Mouse (Mus musculus) midbrain, embryonic 10.5 days (tissue): ENCODE measurements around the gene Atxn1. TPM values are rescaled to one million over a fixed set of nuclear protein-coding genes. Genes with fewer than 3 reads are reported as not detected.

Experiments
- DNase-seq: peaks from one replicate; pipeline ENCODE4 v3.0.0-alpha.2; 2017; ENCODE audit warnings: low spot score
- H3K27ac ChIP-seq: fragments of 300-500 bp; sonication (generic); replicated peaks from 2 replicates; pipeline ENCODE4 v1.5.1; 2016; ENCODE audit warnings: mild to moderate bottlenecking
- H3K27me3 ChIP-seq: fragments of 300-500 bp; sonication (generic); 2 replicates; pipeline ENCODE4 v1.6.1; 2016; ENCODE audit warnings: low read depth, mild to moderate bottlenecking; ENCODE audit not compliant: poor library complexity, severe bottlenecking
- H3K36me3 ChIP-seq: fragments of 300-500 bp; sonication (generic); 2 replicates; pipeline ENCODE4 v1.6.1; 2016; ENCODE audit warnings: mild to moderate bottlenecking, moderate library complexity
- H3K4me1 ChIP-seq: fragments of 300-500 bp; sonication (generic); 2 replicates; pipeline ENCODE4 v1.6.1; 2016
- H3K4me3 ChIP-seq: fragments of 300-500 bp; sonication (generic); 2 replicates; pipeline ENCODE4 v1.5.1; 2016; ENCODE audit warnings: mild to moderate bottlenecking, moderate library complexity
- H3K9me3 ChIP-seq: fragments of 300-500 bp; sonication (generic); replicated peaks from 2 replicates; pipeline ENCODE4 v1.6.1; 2016; ENCODE audit warnings: mild to moderate bottlenecking
- WGBS: fragments of 180-500 bp; shearing (Covaris S2); methylation state at CpG from one replicate; pipeline ENCODE4 v1.1.7; 2016; 5-methylcytosine and 5-hydroxymethylcytosine counted together
- polyA plus RNA-seq: library from polyadenylated mRNA; unstranded; fragments of >200 nt; fragmentation: Nextera tagmentation; extraction: Ambion mirVana; gene quantifications from 2 replicates; pipeline ENCODE4 v1.2.1, GENCODE M21; 2016

The Atxn1 gene
- polyA plus RNA-seq, 1 experiment from 2014 or later: 1.3 TPM

DNA sequence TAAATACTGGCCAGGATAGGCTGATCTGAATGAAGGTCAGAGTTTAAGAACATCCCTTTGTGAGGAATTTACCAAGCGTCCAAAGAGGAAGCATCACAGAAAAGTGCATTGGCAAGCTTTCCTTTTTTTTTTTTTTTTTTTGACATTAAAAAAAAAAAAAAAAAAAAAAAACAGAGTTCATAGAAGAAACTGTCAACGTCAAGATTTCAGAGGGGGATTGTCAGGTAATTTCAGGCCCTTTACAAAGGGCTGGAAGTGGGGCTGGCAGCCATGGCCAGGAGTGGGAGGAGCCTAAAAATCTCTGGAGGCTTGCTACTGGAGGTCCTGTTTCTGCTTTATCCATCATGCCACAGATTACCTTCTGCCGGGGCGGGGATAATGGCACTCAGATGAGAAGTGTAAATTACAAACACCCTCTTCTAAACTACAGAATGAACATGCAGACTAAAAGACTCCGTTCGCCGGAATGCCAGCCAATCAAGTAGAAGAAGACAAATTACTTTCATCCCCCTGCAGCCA is 9.2 kb upstream of the Atxn1 start:
- WGBS: 69% methylated on average over 7 of the region's 7 CpGs
- no peak for DNase-seq
- Histone ChIP-seq H3K9me3 (no peaks in the 10 kb centered on the region), H3K4me1 (no peaks in the 10 kb centered on the region), H3K27me3 (no peaks in the 10 kb centered on the region; the same call in 1 of the 2 replicates), H3K4me3 (no peak overlapping the region), H3K27ac (no peak overlapping the region), H3K36me3 (no peaks in the 10 kb centered on the region)

DNA sequence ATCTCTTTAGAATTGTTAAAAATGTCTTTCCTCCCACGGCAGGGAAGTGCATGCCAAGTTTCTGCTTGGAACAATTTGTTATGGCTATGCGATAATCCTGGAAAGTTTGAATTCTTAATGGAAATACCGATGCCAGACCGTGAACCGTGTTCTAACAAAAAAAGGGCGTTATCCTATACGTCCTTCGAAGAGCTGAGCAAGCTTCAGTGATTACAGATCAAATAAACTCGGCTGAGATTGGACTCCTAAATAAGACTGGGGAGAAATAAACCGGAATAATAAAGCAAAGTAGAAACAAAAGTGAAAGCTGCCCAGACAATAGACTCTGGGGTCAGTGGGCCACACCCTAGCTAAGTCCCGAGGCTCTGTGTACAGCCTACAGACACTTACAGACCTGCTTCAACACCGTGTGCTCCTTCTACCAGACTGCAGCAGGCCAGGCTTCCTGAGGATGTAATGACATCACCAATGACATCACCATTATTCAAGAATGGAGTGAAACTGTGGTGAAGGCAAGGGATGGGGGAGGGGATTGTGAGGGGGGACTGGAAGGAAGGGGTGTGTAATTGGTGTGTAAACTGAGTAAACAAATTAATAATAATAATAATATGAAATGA is 6.2 kb upstream of the Atxn1 start:
- Histone ChIP-seq H3K27me3 (peaks cover 22% of the 10 kb centered on the region), H3K9me3 (no peaks in the 10 kb centered on the region), H3K4me1 (peaks cover 8% of the 10 kb centered on the region), H3K27ac (no peak overlapping the region), H3K4me3 (no peak overlapping the region), H3K36me3 (no peaks in the 10 kb centered on the region)
- 70% methylated on average over 12 of the region's 12 CpGs for WGBS
- no peak for DNase-seq

DNA sequence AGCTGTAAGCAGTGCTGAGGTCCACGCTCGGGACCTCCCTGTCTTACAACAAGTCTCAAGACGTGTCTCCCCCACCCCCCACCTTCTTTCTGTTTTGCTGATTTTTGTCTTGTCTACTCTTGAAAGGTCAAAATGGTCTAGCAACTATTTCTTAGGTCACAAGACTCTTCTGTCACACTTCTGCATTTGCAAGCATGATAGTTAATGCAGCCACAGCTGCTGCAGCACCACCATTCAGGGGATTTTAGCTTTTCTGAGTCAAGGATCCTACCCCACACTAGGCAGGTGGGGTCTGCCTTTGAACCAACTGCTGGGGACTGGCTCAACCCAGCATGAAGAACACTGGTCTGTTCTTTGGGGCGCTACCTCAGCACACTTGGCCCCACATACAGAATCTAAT is 3.4 kb upstream of the Atxn1 start:
- Histone ChIP-seq H3K36me3 (no peaks in the 10 kb centered on the region), H3K4me3 (no peak overlapping the region), H3K27ac (no peak overlapping the region), H3K9me3 (no peaks in the 10 kb centered on the region), H3K27me3 (peaks cover 29% of the 10 kb centered on the region), H3K4me1 (peaks cover 27% of the 10 kb centered on the region)
- DNase-seq: no peak
- WGBS: 50% methylated on average over 4 of the region's 4 CpGs

DNA sequence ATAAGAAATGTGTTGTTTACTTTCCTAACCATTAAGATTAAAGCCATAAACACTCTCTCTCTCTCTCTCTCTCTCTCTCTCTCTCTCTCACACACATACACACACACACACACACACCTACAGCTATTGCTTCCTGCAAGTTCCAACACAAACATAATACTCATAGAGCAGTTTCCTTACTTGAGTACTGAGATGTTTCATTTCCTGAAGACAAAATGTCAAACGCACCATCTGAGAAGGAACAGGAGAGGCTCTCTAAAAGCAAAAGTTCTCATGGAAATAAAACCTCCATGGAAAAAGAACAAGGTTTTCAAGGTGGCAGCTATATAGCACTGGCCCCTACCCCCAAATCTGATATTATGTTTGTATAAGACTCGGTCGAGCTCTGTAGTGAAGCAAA is 2.6 kb upstream of the Atxn1 start:
- H3K36me3 ChIP-seq: no peaks in the 10 kb centered on the region
- DNase-seq: no peak
- H3K27me3 ChIP-seq: peaks cover 36% of the 10 kb centered on the region
- no peaks in the 10 kb centered on the region for H3K9me3 ChIP-seq
- H3K4me1 ChIP-seq: peaks cover 35% of the 10 kb centered on the region
- no peak overlapping the region for H3K4me3 ChIP-seq
- H3K27ac ChIP-seq: no peak overlapping the region
- WGBS: 81% methylated on average over 3 of the region's 3 CpGs

DNA sequence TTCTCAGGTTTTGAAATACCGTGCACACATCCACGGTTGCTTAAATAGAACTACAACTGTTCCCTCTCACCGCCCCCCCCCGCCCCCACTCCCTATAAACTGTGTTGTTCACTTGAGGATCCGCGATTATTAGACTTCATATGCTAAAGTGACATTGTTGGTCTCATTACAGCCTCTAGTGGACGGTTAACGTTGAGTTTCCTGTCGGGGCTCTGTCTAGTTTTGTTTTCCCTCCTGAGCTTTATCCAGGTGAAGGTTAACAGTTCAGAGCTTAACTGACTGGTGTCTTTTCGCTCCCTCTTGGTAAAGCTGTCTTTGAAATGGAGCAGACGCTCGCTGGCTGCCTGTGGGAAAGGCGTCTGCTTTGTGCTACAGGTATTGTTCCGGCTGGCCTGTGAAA is 1.8 kb upstream of the Atxn1 start:
- Histone ChIP-seq H3K4me3 (peak overlapping the region; percentile 91; the same call in 1 of the 2 replicates), H3K27me3 (peaks cover 40% of the 10 kb centered on the region), H3K4me1 (peaks cover 43% of the 10 kb centered on the region), H3K9me3 (no peaks in the 10 kb centered on the region), H3K36me3 (no peaks in the 10 kb centered on the region), H3K27ac (no peak overlapping the region)
- WGBS: 3% methylated on average over 14 of the region's 14 CpGs
- peak; percentile 19 for DNase-seq

DNA sequence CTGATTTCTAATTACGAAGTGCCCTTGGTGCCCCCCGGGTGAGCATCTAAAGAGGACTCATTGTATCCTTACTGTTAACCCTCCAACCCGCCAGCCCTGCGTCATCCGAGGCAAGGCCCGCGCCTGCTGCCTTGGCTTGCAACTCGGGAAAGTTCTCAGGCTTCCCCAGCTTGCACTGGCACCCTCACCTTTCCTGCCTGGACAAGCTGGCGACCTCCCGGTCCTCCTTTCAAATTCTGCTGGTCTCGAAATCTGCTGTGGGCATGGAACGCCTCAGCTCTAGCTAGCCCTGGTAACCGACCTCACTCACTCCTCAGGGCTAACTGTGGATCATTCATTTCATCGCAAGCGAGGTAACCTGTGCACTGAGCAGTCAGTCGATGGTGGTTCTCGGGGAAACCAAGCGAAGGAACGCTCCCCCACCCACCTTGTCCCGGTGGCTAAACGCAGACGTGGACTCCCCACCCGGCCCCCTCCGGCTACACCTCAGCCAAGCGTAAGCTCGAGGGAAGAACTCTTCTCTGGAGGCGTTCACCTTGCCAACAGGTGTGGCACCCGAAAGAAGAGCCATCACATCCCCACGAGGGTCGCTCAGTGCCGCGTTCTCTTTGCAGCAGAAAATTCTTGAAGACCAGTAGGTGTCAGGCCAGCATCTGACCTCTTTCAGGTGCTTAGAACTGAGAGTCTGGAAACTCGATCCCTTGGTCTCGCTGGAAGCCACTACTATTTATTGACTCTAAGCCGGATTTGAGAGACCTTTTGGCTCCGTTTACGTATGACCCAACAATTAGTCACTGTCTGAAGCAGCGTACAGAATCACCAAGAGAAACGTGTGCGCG is 1.0 kb upstream of the Atxn1 start:
- Histone ChIP-seq H3K27ac (peak overlapping the region; percentile 93), H3K9me3 (no peaks in the 10 kb centered on the region), H3K36me3 (no peaks in the 10 kb centered on the region), H3K4me3 (peak overlapping the region; percentile 91), H3K4me1 (peaks cover 51% of the 10 kb centered on the region), H3K27me3 (peaks cover 47% of the 10 kb centered on the region)
- peak; percentile 18 for DNase-seq
- under 1% methylated on average over 41 of the region's 41 CpGs for WGBS

DNA sequence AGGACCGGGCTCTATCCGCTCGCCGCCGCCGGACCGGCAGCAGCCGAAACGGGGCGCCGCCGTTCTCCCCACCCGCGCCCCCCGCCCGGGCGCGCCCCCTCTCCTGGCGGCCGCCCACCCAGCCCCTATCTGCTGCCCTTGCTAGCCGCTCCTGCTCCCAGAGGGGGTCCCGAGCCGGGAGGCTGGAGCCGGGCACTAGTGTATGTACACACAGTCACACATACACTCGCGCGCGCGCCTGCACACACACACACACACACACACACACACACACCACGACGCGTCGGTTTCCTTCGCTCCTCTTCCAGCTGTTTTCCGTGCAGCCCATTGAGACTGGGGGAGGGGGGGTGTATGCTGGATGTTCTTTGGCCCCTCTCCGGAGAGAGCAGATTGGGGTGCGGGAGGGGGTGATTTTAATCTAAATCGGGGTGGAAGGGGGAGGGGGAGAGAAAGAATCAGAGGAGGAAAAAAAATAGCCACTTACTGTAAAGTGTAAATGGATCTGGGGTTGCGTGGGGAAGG is 416 bp downstream of the Atxn1 start:
- Histone ChIP-seq H3K27ac (peak overlapping the region; percentile 93), H3K36me3 (no peaks in the 10 kb centered on the region), H3K27me3 (peaks cover 56% of the 10 kb centered on the region), H3K9me3 (no peaks in the 10 kb centered on the region), H3K4me3 (peak overlapping the region; percentile 91), H3K4me1 (peaks cover 63% of the 10 kb centered on the region)
- peak; percentile 71 for DNase-seq
- WGBS: under 1% methylated on average over 38 of the region's 39 CpGs

DNA sequence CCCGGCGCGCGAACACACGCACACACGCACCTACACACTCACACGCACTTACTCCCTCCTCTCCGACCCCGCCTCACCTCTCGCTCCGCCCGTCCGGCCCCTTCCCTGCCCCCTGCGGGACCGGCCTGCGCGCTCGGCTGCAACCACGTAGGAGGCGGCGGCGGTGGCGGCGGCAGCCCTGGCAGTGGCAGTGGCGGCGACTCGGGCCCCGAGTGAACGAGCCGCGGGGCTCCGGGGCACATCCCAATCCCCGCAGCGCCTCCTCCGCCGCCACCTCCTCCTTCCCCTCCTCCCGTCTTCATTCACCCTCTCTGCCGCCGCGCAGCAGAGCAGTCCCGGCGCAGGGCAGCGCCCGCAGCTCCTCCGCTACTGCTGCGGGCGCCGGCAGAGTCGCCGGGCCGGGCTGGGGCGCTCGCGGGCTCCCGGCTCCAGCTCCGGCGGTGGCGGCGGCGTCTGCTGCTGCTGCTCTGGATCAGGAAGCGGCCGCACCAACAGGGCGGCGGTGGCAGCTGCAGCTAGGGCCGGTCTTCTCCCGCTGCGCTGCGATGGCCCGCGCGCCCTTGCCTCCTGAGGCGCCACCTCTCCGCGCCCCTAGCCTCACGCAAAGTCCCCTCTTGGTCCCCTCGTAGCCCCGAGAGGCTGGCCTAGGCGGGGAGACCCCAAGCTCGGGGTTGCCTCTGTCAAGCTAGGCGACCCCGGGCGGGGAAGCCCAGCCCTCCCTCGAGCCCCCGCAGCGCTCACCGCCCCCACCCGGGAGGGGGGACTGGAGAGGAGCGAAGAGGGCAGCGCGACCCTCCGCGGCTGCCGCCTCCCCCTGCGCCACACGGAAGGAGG is 1.1 kb downstream of the Atxn1 start:
- no peaks in the 10 kb centered on the region for H3K36me3 ChIP-seq
- WGBS: under 1% methylated on average over 85 of the region's 95 CpGs
- H3K27me3 ChIP-seq: peaks cover 61% of the 10 kb centered on the region
- peak; percentile 84 for DNase-seq
- H3K4me3 ChIP-seq: peak overlapping the region; percentile 91
- peaks cover 63% of the 10 kb centered on the region for H3K4me1 ChIP-seq
- H3K27ac ChIP-seq: peak overlapping the region; percentile 93
- no peaks in the 10 kb centered on the region for H3K9me3 ChIP-seq

DNA sequence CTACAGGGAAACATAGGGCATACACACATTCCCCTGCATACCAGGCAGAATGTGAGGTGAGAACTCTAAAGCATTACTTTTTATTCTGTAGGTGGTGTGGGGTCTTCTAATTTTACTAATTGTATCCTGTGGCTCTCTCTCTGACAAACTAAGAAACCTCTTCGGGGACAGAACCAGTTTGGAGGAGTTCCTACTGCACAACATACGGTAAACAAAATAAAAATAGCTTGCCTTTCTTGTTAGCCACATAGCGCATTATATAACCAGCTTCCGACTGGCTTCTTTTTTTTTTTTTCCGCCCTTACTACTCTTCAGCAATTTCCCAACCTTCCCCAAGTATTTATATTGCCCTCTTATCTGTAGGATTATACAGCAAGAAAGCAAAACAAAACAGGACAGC is 2.0 kb downstream of the Atxn1 start:
- Histone ChIP-seq H3K9me3 (no peaks in the 10 kb centered on the region), H3K4me3 (peak overlapping the region; percentile 91), H3K27ac (peak overlapping the region; percentile 93), H3K27me3 (peaks cover 59% of the 10 kb centered on the region), H3K36me3 (no peaks in the 10 kb centered on the region), H3K4me1 (peaks cover 63% of the 10 kb centered on the region)
- 4% methylated on average over 5 of the region's 5 CpGs for WGBS
- DNase-seq: no peak

DNA sequence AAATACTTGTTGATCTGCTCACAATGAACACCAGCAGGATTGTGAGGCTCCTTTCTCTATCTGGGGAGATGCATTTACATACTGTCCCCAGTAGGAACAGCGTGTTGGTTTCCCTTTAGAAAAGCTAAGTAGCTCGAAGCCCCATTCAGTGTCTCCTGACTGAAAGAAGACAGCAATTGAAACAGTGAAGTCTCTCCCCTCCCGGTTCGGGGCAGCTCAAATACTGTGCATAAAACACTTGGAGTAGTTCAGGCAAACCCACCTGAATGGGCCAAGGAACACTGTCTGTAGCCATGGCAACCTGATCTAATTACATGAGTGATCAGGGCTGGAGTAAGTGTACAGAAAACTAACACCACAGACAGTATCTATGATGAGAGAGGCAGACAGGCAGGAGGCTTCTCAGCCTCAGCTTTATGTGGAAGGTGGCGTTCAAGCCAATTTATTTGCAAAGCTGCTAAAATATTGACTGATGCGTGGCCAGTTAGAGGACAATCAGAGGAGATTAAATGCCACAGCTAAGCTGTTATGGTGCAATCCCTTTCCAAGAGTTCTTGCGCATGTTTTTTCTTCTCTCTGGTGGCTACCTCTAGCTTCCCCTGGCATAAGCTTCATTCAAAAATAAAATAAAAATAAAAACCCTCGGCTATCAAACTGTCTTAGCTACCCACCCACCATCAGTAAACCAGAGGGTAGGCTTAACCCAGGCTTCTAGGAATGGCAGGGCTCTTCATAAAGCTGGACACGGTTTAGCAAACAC is 2.8 kb downstream of the Atxn1 start:
- peak overlapping the region; percentile 91; the same call in 1 of the 2 replicates for H3K4me3 ChIP-seq
- H3K4me1 ChIP-seq: peaks cover 63% of the 10 kb centered on the region
- H3K36me3 ChIP-seq: no peaks in the 10 kb centered on the region
- 5% methylated on average over 9 of the region's 9 CpGs for WGBS
- H3K9me3 ChIP-seq: no peaks in the 10 kb centered on the region
- 0 out of 2 replicates have a peak overlapping the region, but pooled peaks have one; percentile 3 for H3K27ac ChIP-seq
- H3K27me3 ChIP-seq: peaks cover 53% of the 10 kb centered on the region
- peak; percentile 51 for DNase-seq

DNA sequence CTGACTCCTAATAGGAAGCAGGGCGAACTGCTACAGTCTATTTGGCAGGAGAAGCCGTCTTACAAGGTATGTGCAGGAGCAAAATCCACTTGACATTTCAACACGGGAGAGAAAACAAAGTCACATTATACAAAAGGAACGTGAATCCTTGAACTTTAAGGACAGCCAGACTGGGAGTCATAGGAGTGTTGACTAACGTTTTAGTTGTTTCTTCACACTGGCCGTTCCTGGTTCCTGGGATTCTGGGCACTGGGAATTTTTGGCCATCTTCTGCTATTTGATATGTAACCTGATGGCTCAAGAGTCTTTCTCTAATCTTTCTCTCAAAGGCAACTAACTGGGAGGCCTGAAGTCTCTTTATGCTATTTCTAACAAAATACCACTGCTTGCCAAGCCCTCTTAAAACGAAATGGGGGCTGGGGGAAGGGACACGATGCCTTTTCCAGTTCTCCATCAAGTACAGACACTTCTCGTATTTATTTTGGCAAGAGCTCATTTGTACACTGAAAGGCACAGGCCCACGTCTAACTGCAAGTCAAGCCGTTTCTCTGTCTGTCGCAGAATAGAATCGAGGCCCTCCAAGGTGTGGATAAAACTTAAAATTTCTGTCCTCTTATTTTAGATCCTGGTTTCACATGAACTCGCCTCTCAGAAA is 4.4 kb downstream of the Atxn1 start:
- Histone ChIP-seq H3K9me3 (no peaks in the 10 kb centered on the region), H3K36me3 (no peaks in the 10 kb centered on the region), H3K27me3 (peaks cover 37% of the 10 kb centered on the region), H3K27ac (no peak overlapping the region), H3K4me1 (peaks cover 49% of the 10 kb centered on the region), H3K4me3 (no peak overlapping the region)
- 53% methylated on average over 14 of the region's 14 CpGs for WGBS
- DNase-seq: no peak
